Mouse (Mus musculus) urinary bladder, adult 18-20 months (tissue): ENCODE data around the gene Tmod4.

Experiments
- DNase-seq, 2 experiments: peaks; one replicate each; pipeline ENCODE4 v3.0.0; 2022; ENCODE audit warnings: low spot score in 2 of 2, mixed read lengths in 2 of 2

The Tmod4 gene

DNA sequence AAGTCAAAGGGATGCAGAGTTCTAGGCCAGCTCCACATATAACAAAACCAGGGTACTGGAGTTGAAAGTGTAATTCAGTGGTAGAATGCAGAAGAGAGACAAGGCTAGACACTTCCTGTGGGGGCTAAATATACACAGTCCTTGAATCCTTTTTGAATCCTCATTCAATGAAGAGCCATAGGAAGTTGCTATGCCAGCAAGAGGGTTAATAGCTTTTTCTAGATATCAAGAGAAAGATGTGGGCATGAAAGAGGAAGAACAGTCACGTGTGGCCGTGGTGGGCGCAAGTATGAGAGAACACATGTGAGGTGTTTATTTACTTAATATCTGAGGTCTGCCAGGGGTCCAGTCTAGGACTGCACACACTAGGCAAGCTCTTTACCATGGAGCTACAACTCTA is 12.1 kb downstream of the Tmod4 start:
- DNase-seq: no peak

DNA sequence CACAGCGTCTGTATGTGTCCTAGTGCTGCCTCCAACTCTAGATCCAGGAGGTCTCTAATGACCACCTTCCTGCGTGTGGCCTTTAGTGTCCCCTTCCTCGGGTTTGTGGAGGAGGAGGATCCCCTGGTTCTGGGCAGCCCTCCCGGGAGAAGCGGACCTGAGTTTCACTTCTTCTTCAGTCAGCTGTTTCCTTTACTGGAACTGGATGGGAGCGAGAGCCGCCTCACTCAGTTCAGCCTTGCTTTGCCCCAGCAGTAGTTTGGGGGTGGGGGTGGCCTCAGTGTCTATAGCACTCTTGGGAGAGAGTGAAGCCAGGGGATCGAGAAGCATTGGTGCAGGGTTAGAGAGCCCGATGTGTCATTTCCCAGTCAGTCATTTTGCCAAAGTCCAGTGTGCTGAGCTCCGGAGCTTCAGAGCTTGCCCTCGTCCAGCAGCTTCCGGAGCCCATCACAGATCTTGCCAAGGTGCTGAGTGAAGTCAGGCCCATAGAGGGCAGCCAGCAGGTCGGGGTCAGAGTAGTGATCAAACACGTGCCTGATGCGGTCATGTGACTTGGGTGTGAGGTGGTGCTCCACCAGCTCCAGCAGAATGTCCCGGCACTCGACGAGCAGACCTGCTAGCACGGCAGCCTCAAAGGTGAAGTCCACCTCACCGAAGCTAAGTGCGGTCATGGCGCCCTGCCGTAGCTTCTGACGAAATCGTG is 15.5 kb downstream of the Tmod4 start:
- no peak for DNase-seq

DNA sequence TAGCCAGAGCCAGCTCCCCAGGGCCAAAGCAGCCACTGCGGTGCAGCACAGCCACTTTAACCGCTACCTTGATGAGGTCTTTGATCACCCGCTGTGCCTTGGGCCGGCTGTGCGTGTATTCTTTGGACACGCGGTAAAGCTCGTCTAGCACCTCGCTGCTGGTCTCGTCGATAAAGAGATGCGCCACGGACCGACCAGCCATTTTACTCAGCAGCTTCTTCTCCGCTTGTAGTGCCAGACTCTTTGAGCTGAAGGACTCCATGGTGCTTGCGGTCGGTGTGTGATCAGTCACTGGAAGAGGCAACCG is 16.0 kb downstream of the Tmod4 start:
- no peak for DNase-seq

DNA sequence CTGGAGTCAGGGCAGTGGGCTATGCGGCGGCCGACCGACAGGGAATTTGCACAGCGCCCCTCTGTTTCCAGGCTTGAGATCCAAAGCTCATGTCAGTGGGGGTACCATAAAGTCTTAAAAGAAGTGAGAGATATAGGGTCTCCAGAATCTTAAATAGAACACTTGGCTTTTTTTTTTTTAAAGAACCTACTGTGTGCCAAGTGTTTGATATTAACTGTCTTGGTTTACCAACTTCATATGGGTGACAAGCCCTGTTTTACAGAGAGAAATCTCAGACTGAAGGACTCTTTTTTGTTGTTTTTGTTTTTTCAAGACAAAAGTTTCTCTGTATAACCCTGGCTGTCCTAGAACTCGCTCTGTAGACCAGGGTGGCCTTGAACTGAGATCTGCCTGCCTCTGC is 16.5 kb downstream of the Tmod4 start:
- DNase-seq: no peak

DNA sequence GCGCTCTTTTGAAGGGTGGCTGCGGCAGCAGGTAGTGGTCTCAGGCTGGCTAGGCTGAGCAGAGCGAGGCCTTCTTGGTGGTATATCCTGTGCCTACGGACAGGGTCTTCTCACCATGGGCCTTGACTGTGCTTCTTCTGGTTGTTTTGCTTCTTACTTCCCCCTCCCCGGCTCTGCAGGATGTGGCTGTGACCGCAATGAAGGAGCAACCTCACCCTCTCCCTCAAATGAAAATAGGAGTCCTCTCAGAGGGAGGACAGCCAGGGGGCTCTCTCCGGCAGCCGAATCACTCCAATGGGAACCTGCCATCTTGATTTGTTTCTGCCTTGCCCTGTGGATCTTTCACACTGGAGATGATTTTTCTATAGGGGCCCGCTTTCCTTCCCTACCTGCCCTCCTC is 17.2 kb downstream of the Tmod4 start:
- DNase-seq: no peak

DNA sequence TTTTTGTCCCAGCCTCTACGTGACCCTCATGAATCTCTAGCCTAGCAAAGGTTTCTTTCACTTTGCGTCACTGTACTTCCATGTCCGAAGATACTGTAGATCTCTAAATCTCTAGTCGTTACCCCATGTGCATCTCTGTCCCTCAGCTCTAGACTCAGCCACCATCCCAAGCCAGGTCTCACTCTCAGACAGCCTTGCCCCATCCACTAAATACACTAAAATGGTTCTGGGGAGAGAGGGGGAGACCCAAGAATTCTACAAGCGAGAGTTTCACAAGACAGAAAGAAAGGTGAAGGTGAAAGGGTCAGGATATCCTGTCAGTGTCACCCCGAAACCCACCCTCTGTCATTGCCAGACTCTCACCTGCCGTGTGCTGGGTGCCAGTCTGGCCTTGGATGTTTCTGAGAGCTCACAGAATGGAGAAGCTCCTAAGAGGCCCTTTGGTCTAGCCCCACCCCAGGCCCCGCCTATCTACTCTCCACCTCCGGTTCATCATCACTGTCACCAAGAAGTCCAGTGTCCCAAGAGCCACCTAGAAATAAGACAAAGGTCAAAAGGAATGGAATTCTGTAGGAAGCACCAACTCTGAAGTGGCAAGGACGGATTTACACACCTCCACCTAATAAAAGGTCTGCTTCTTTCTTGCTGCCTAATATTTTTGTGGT is 17.8 kb downstream of the Tmod4 start, which contains the start of gene Tnfaip8l2:
Tnfaip8l2 (minus strand) TSS at position 409 of the 665 bp plus-strand sequence.
- no peak for DNase-seq

DNA sequence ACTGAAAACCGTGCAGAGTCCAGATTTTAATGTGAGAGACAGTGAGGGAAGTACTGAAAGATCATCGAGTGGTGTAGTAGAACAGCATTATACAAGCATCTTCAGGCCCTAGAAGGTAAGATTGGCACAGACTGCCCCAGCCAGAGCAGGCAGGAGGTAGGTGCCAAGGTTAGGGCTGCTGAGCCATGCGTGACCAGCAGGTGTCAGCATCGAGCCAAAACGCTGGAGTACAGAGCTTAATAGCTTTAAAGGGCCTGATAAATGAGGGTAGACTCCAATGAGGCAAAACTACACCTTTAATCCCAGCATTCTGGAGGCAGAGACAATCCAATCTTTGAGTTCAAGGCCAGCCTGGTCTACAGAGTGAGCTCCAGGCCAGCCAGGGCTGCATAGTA is 18.3 kb downstream of the Tmod4 start:
- peak; percentile 74 to 84 for DNase-seq

DNA sequence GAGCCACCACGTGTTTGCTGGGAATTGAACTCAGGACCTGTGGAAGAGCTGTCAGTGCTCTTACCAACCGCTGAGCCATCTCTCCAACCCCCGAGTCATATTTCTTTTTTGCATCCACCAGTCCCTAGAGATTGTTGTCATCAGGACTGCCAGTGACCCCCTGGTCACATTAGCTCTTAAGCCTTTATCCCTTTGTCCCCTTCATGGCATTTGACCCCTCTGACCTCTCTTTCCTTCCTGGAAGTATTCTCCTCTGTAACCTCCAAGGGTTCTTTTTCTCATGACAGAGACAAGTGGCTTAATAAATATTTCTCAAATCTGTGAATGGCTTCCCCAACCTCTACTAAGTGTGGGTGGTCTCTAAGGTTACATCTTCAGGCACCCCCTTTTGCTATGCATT is 23.6 kb downstream of the Tmod4 start:
- no peak for DNase-seq

DNA sequence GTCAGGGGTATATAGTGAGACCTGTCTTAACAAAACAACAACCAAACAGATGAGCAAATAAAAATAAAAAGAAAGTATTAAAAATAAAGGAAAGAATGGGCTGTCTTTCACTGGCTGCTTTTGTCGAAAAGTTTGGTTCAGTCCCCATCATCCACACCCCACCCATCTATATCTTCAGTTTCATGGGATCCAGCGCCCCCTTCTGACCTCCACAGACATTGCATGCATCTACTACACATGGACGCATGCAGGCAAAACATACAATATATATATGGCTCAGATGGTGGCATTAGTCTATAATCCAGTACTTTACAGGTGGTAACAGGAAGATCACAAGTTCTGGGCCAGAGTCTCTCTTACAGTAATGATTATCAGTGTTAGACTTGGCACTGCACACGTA is 29.6 kb downstream of the Tmod4 start:
- DNase-seq: no peak

DNA sequence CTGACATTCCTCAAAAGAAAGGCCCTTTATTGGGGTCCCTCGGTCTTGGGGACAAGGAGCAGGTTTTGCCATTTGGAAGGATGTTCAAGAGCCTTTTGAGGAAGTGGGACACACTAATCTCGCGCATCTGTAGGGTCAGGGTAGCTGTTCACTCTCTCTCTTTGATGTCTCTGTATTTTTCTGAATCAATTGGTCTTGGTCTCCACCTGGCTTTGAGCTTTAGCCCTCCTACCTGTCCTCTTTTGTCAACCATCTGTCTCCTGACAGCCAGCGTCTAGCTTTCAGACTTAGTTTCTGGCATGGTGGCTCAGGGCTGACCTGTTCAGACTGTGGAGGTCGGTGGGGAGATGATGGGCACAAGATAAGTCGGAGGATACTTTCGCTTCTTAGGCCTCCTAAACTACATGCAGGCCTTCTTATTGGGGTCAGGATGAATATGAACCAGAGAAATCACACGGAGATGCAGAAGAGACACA is 35.3 kb downstream of the Tmod4 start:
- no peak for DNase-seq

DNA sequence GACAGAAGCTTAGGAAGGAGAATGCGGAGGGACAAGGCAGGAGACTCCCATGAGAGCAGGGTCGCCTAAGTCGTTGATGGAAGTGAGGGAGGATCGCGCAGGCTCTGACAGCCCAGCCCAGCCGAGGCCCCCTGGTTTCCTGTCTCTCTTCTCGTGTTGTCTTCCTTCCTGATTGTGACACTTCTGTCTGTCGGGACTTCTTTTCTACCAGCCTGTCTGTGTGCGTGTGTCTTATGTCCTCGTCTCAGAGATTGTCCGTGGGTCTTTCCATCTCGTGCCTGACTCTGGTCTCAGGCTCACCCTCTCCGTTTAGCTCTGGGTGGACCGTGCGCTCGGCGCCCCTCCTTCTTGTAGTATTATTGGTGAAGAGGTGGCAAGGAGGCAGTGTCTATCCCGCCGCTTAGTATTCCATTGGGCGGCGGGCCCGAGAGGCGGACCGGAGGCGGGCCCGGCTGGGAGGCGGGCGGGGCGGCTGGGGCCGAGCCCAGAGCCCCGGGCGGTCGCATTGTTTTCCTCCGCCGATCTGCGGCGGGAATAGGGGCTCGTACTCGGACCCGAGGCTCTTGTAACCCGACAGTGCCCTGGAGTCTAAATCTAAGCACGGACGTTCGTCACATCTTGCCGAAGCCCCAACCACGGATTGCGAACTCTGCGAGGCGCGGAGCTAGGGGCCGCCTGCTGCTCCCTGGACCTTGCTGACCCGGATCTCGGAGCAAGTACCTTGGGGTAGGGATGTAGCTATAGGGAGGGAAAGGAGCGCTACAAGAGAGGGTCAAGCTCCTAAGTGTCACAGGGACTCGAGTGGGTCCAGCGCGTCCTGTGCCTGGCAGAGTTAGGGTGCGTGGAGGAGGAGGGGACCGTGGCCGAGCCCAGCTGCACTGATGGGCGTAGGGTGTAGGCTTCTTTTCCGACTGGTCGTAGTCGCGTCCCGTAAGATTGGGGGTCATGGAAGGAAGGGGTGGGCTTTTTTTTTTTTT is 36.0 kb downstream of the Tmod4 start, which contains the start of gene Sema6c:
Sema6c (plus strand) TSS at position 471 of the 977 bp plus-strand sequence.
- peak; percentile 81 to 86 for DNase-seq

DNA sequence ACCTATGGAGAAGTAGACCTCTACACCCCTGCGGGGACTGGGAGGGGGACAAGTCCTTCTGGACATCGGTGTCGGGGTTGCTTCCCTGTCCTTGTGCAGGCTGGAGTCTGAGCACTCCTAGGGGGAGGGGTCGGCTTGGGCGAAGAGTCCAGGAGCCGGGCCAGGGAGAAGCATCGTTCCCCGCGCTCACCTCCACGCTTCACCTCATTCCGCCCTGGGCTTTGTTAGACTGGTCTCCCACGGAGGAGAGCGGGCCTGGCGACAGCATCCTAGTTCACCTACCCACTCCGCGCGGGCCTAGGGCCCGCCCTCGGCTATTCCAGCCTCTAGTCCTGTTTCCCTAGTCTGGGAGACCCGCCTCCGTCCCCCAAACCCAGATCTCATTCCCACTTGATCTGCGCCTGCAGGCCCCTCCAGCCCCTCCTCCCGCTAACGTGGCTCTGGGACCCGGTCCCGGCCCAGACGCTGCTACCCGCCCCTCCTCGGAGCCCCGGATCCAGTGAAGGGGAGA is 36.8 kb downstream of the Tmod4 start:
- no peak for DNase-seq

DNA sequence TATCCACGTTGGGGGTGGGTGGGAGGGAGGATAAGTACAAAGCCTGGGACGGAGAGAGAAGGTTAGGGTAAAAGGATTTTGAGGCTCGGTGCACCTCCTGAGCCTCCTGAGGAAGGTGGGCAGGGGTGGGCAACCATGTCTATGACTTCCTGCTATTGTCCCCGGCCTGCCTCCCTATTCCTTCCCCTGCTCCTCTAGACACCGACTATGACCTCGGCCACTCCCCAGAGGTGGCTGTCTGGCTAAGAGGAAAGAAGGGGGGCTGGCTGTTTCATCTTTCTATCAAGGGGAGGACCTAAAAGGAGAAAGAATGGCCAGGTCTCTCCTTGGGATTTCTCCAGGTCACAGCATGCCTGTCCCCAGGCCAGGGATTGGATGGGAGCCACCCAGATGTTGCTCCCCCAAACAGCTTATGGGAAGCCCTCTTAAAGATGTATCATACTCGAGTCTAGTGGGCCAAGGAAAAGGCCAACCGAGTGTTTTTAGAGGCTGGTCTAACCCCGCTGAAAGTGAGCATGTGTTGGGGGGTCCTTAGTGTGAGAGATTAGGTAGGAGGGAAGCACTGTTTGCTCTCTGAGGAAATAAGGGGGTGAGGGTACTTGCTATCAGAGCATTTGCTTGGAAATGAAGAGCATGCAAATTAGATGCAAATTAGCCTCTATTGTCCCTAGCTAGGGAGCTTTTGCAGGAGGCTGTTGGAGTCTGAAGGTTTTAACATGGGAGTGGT is 37.5 kb downstream of the Tmod4 start:
- no peak for DNase-seq

DNA sequence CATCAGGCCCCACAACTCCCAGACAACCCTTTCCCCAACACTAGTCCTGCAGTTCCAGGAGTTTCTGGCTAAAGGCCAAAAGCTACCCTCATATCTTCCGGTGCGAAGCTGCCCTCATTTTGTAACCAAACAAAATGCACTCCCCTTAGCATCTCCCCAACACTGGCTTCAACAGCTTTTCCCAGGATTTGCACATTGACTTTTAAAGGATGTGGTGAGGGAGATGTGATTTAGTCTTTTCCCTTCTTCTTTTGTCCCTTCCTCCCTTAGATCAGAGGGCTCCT is 38.0 kb downstream of the Tmod4 start:
- no peak for DNase-seq

DNA sequence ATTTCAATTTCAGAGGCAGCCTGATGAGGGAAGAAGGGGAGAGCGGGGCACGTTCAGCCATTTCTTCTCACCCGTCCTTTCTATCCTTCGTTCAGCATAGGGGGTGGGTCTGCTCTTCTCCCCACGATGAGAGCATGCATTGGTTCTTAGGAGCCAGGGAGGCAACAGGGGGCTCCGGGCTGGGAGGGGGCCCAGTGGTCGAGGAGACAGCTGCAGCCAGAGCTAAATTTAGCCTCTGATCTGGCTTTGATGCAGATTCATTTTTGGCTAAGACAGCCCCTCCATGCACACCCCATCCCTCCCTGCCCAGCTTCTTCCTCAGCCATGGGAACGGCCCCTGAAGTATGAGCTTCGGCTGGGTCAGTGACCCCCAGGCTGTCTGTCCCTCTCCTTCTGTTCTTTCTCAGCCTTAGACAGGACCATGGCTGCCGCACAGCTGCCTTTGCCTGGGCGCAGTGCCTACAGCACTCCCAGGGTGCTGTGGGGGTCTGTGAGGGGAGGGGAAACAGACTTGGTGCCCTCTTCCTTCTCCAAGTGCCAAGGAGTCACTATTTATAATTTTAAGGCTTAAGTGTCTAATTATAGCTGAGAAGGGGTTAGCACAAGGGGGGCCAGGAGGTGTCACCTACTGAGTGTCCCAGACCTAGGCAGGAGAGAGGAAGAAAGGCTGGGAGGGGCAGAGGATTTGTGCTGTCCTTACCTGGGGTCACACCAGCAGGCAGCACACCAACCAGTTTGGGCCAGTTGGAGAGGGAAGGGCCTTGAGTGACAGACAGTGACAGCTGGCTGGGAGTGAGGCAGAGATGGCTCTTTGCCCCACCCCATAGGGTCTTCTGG is 39.4 kb downstream of the Tmod4 start:
- no peak for DNase-seq

DNA sequence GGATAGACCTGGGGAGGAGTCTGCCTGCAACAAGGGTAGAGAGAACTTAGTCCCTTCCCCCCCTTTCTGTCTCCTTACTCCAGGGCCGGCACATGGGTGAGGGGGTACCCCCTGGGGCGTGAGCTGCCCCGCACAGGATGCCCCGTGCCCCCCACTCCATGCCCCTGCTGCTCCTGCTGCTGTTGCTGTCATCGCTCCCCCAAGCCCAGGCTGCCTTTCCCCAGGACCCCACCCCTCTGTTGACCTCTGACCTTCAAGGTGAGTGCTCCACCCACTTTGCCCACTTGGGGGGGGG is 39.9 kb downstream of the Tmod4 start:
- no peak for DNase-seq

DNA sequence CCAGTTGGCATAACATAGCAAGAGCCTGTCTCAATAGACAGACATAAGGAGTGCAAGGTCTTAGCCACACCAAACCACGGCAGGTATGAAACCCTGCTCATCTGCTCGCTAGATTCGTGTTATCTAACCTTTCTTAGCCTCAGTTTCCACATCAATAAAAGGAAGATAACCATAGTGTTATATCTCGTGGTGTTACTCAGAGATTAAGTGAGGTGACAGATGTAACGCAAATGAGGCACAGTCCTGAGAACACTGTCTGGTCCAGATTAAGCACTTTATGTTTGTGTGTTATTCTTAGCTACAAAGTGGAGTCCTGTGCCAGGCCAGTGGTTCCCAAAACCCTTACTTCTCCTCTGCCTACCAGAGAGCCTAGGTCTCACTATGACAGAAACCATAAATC is 40.6 kb downstream of the Tmod4 start:
- DNase-seq: no peak

DNA sequence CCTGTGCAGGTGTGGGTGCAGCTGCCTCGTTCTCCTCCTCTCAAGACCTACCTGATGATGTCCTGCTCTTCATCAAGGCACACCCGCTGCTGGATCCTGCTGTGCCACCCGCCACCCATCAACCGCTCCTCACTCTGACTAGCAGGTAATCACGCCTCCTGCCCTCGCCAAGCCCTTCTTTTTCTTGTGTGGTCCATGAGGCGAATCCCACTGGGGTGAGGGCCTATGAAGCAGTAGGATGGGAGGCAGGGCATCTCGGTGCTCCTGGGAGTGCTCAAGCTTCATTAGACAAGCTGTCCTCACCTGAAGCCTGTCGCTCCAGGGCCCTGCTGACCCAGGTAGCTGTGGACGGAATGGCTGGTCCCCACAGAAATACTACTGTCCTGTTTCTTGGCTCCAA is 45.7 kb downstream of the Tmod4 start:
- no peak for DNase-seq

DNA sequence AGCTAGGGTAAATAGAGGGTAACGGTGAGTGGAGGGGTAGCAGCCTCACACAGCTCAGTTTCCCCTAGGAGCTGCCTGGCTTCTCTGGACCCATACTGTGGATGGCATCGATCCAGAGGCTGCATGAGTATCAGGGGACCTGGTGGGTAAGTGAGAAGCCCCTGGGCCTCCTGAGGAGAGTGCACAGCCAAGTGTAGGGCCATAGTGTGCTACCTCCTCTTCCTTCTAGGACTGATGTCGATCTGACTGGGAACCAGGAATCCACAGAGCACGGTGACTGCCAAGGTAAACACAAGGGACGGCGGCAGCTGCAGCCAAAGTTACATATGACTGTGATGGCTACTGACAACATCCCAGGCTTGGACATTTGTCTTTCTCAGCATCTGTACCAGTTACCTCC is 46.8 kb downstream of the Tmod4 start:
- no peak for DNase-seq

DNA sequence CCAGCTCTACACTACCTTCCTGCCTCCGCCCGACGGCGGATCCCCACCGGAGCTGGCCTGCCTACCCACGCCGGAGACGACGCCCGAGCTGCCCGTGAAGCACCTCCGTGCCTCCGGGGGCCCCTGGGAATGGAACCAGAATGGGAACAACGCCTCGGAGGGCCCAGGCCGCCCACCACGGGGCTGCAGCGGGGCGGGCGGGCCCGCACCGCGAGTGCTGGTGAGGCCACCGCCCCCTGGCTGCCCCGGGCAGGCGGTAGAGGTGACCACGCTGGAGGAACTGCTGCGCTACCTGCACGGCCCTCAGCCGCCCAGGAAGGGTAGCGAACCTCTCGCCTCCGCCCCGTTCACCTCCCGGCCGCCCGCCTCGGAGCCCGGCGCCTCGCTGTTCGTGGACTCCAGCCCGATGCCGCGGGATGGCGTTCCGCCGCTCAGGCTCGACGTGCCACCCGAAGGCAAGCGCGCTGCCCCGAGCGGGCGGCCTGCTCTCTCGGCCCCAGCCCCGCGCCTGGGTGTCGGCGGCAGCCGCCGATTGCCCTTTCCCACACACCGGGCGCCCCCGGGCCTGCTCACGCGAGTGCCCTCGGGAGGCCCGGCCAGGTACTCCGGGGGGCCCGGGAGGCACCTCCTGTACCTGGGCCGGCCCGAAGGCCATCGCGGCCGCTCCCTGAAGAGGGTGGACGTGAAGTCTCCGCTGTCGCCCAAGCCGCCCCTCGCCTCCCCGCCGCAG is 48.4 kb downstream of the Tmod4 start:
- DNase-seq: no peak
